Mouse (Mus musculus) ES-E14 (cell line): ENCODE data around the gene Scg5.

Source experiments
- CHD2 ChIP-seq: IDR thresholded peaks from 2 replicates; pipeline ENCODE4 v1.6.1; 2014; ENCODE audit warnings: mild to moderate bottlenecking, low read depth, low read length, inconsistent platforms
- HCFC1 ChIP-seq: IDR thresholded peaks from 2 replicates; pipeline ENCODE4 v1.6.1; 2012; ENCODE audit warnings: low read length, inconsistent platforms, borderline replicate concordance; ENCODE audit not compliant: insufficient read depth
- MAFK ChIP-seq: IDR thresholded peaks from 2 replicates; pipeline ENCODE4 v1.6.1; 2014; ENCODE audit warnings: mild to moderate bottlenecking, low read depth, low read length, inconsistent platforms; ENCODE audit not compliant: insufficient read depth
- ZC3H11A ChIP-seq: IDR thresholded peaks from 2 replicates; pipeline ENCODE4 v1.6.1; 2012; ENCODE audit warnings: low read depth, mild to moderate bottlenecking, inconsistent platforms, low read length, borderline replicate concordance
- ZNF384 ChIP-seq: IDR thresholded peaks from 2 replicates; pipeline ENCODE4 v1.6.1; 2012; ENCODE audit warnings: low read depth, low read length, inconsistent platforms

- no peak for TF ChIP-seq MAFK
- no peak for TF ChIP-seq CHD2
- TF ChIP-seq ZNF384 = no peak
- no peak for TF ChIP-seq ZC3H11A
- no peak for TF ChIP-seq HCFC1
Measured at GRCm38 (mm10) chr2:113781107-113781506, 47.8 kb downstream of the Scg5 start.
